ENCODE assay signal across 8 mouse cellular contexts in genomic region chr4:103118888-103119228, GRCm38 (mm10). TPM values are rescaled to one million over a fixed set of nuclear protein-coding genes. Genes with fewer than 3 reads are reported as not detected.
A peak's percentile ranks its signal among the peaks of the same experiment; 100 is the strongest.
DNase-seq lines count a peak whose midpoint lies in the region; ATAC-seq and TF ChIP-seq lines count a peak whose summit lies in the region.

No protein-coding gene starts in this region.

- no peak for TF ChIP-seq CTCF in lung, postnatal 0 days (IDR thresholded peaks at IDR 0.05)
- TF ChIP-seq CTCF in olfactory bulb, adult 2 months (IDR thresholded peaks at IDR 0.05; ENCODE audit: insufficient read depth, low read depth, low read length): no peak

- H3K27ac ChIP-seq in lung, postnatal 0 days (ENCODE audit: low read length): peak overlapping the region; percentile 99
- peak overlapping the region; percentile 95 for H3K27ac ChIP-seq in embryonic facial prominence, embryonic 14.5 days (replicated peaks; ENCODE audit: low read depth, low read length)
- H3K27ac ChIP-seq in limb, embryonic 10.5 days: peak overlapping the region; percentile 98
- no peak overlapping the region for H3K27ac ChIP-seq in olfactory bulb, adult 2 months (ENCODE audit: insufficient read depth, low read depth, low read length)

- no peak for TF ChIP-seq EP300 in lung, postnatal 0 days (IDR thresholded peaks at IDR 0.05)

- H3K4me1 ChIP-seq in lung, postnatal 0 days (ENCODE audit: insufficient read depth, low read depth, low read length): peaks cover 18% of the 10 kb centered on the region
- peaks cover 18% of the 10 kb centered on the region for H3K4me1 ChIP-seq in embryonic facial prominence, embryonic 14.5 days (ENCODE audit: control insufficient read depth, insufficient read depth, low read length)
- peaks cover 26% of the 10 kb centered on the region for H3K4me1 ChIP-seq in limb, embryonic 10.5 days
- H3K4me1 ChIP-seq in olfactory bulb, adult 2 months (ENCODE audit: control insufficient read depth, insufficient read depth, low read length): peaks cover 3% of the 10 kb centered on the region; the same call in 1 of the 2 replicates

- peak overlapping the region; percentile 95 for H3K4me3 ChIP-seq in lung, postnatal 0 days (ENCODE audit: low read depth, low read length)
- peak overlapping the region; percentile 98 for H3K4me3 ChIP-seq in embryonic facial prominence, embryonic 14.5 days (ENCODE audit: low read depth, low read length)
- peak overlapping the region; percentile 91 for H3K4me3 ChIP-seq in limb, embryonic 10.5 days
- H3K4me3 ChIP-seq in olfactory bulb, adult 2 months (ENCODE audit: insufficient read depth, low read depth, low read length): peak overlapping the region; percentile 85

- 1% methylated on average over 15 of the region's 15 CpGs for WGBS in lung, postnatal 0 days
- WGBS in embryonic facial prominence, embryonic 14.5 days: under 1% methylated on average over 15 of the region's 15 CpGs
- WGBS in limb, embryonic 10.5 days: 1% methylated on average over 15 of the region's 15 CpGs
- WGBS in olfactory bulb, adult 2 months: under 1% methylated on average over 15 of the region's 15 CpGs

- DNase-seq in lung, postnatal 0 days (ENCODE audit: low spot score): no peak
- no peak for DNase-seq in lung, postnatal 4 days
- no peak for DNase-seq in embryonic facial prominence, embryonic 14.5 days (ENCODE audit: low spot score)
- no peak for DNase-seq in limb, embryonic 10.5 days (ENCODE audit: low spot score)
- DNase-seq in layer of hippocampus, postnatal 36 days: no peak
- no peak for DNase-seq in left cerebral cortex, postnatal 4 days
- DNase-seq in B cell, adult 2 months: no peak

- H3K4me2 ChIP-seq in lung, postnatal 0 days (replicated peaks; ENCODE audit: low read depth, low read length): peak overlapping the region; percentile 70
- H3K4me2 ChIP-seq in embryonic facial prominence, embryonic 14.5 days (ENCODE audit: low read depth, low read length): peak overlapping the region; percentile 66

- H3K27me3 ChIP-seq in lung, postnatal 0 days (replicated peaks; ENCODE audit: insufficient read depth, low read length): no peaks in the 10 kb centered on the region
- H3K27me3 ChIP-seq in embryonic facial prominence, embryonic 14.5 days (replicated peaks; ENCODE audit: control insufficient read depth, insufficient read depth, low read length): no peaks in the 10 kb centered on the region
- H3K27me3 ChIP-seq in limb, embryonic 10.5 days (ENCODE audit: low read depth, poor library complexity, severe bottlenecking): no peaks in the 10 kb centered on the region

- intact Hi-C loops in left cerebral cortex, postnatal 4 days (cut with DNase I): loop anchor here (10.0 kb wide), 1 partner anchor 134 kb away; no protein-coding TSS in a partner anchor

- TF ChIP-seq POLR2A in olfactory bulb, adult 2 months (IDR thresholded peaks at IDR 0.05; ENCODE audit: insufficient read depth, low read depth, low read length): no peak

- H3K9ac ChIP-seq in lung, postnatal 0 days (replicated peaks; ENCODE audit: low read depth): no peak overlapping the region
- peak overlapping the region; percentile 97 for H3K9ac ChIP-seq in embryonic facial prominence, embryonic 14.5 days (ENCODE audit: low read depth, low read length)

- H3K36me3 ChIP-seq in lung, postnatal 0 days (ENCODE audit: insufficient read depth, low read length): 0 out of 2 replicates have a peak, but pooled peaks cover 3% of the 10 kb centered on the region
- peaks cover 9% of the 10 kb centered on the region; the same call in 1 of the 2 replicates for H3K36me3 ChIP-seq in embryonic facial prominence, embryonic 14.5 days (ENCODE audit: control insufficient read depth, insufficient read depth, low read length)
- peaks cover 6% of the 10 kb centered on the region for H3K36me3 ChIP-seq in limb, embryonic 10.5 days

- ATAC-seq in lung, postnatal 0 days: no peak
- no peak for ATAC-seq in embryonic facial prominence, embryonic 14.5 days (ENCODE audit: low read depth)

- no peaks in the 10 kb centered on the region for H3K9me3 ChIP-seq in lung, postnatal 0 days (ENCODE audit: low read length)
- no peaks in the 10 kb centered on the region for H3K9me3 ChIP-seq in embryonic facial prominence, embryonic 14.5 days (ENCODE audit: control insufficient read depth, low read length)
- no peaks in the 10 kb centered on the region for H3K9me3 ChIP-seq in limb, embryonic 10.5 days (replicated peaks)

RNA-seq across cellular contexts. Expression of gene Wdr78, which starts 4.5 kb away (rescaled TPM):
- 2.8 and 5.3 TPM in 2 replicates for polyA plus RNA-seq in lung, postnatal 0 days (2015; fragmentation: Nextera tagmentation; extraction: Ambion mirVana)
- polyA plus RNA-seq in embryonic facial prominence, embryonic 14.5 days (2014; fragmentation: Nextera tagmentation; extraction: Ambion mirVana): 3.6 and 3.9 TPM in 2 replicates
- polyA plus RNA-seq in limb, embryonic 10.5 days (2016; fragmentation: Nextera tagmentation; extraction: Ambion mirVana): 3.2 and 4.4 TPM in 2 replicates
- not detected in 2 replicates for polyA plus RNA-seq in olfactory bulb, adult 2 months (2012; ENCODE audit: insufficient read depth, insufficient read length, low replicate concordance, missing spikeins)
- 10 to 100 TPM; 15.9 to 16.7 TPM for total RNA-seq in layer of hippocampus, postnatal 36 days (2021)
- 10 to 100 TPM; 10.9 TPM for total RNA-seq in left cerebral cortex, postnatal 4 days (2021)

RNA-seq across cellular contexts. Expression of gene Mier1, which starts 4.7 kb away (rescaled TPM):
- 47.1 and 49.2 TPM in 2 replicates for polyA plus RNA-seq in lung, postnatal 0 days (2015; fragmentation: Nextera tagmentation; extraction: Ambion mirVana)
- polyA plus RNA-seq in embryonic facial prominence, embryonic 14.5 days (2014; fragmentation: Nextera tagmentation; extraction: Ambion mirVana): 34.0 and 36.1 TPM in 2 replicates
- polyA plus RNA-seq in limb, embryonic 10.5 days (2016; fragmentation: Nextera tagmentation; extraction: Ambion mirVana): 33.9 and 41.5 TPM in 2 replicates
- not detected in 2 replicates for polyA plus RNA-seq in olfactory bulb, adult 2 months (2012; ENCODE audit: insufficient read depth, insufficient read length, low replicate concordance, missing spikeins)
- 10 to 100 TPM; 45.1 to 55.8 TPM for total RNA-seq in layer of hippocampus, postnatal 36 days (2021)
- total RNA-seq in left cerebral cortex, postnatal 4 days (2021): 10 to 100 TPM; 49.1 to 59.0 TPM
